Comparison of ENCODE assay signal across 20 mouse cellular contexts in genomic region chr14:122111681-122112080, GRCm38 (mm10). TPM values are rescaled to one million over a fixed set of nuclear protein-coding genes. Genes with fewer than 3 reads are reported as not detected.
DNase-seq lines count a peak whose midpoint lies in the region; ATAC-seq and TF ChIP-seq lines count a peak whose summit lies in the region.
"Had no signal": no experiment of that assay in that cellular context is flagged by ENCODE, and none has a peak within 500 bp of the region (broad histone marks: within the 10 kb centered on the region; RNA-seq: fewer than 3 reads in every experiment).

No protein-coding gene starts in this region.

- peak; percentile 47 for DNase-seq in CD4-positive, CD25-positive, alpha-beta regulatory T cell, adult 2 months (ENCODE audit: low read depth, low spot score)
- no peak for DNase-seq in layer of hippocampus, adult 2 months (ENCODE audit: low spot score in 2 of 2)
- DNase-seq in layer of hippocampus, postnatal 25 days (ENCODE audit: extremely low spot score in 1 of 2, low spot score in 1 of 2): no peak
- DNase-seq in B cell, adult 2 months: peak; percentile 18 to 21
- no peak for DNase-seq in adrenal gland, adult 2 months
- DNase-seq in forebrain, embryonic 11.5 days (ENCODE audit: low spot score): no peak
- DNase-seq: cerebellum, postnatal 14 days; heart, adult 18-20 months; heart, postnatal 10 days; kidney, adult 8-10 months; thymus, postnatal 25 days had no signal

- peak; percentile 75 for TF ChIP-seq CTCF in layer of hippocampus, adult 2 months (conservative IDR thresholded peaks at IDR 0.05)

- H3K4me2 ChIP-seq in forebrain, embryonic 11.5 days (ENCODE audit: low read depth, low read length, severe bottlenecking): no peak overlapping the region
- H3K4me2 ChIP-seq: forebrain, embryonic 12.5 days; hindbrain, embryonic 13.5 days; limb, embryonic 13.5 days; lung, embryonic 15.5 days; neural tube, embryonic 15.5 days had no signal

- no peak for ATAC-seq in CD4-positive, CD25-positive, alpha-beta regulatory T cell, adult 4 months
- ATAC-seq in common myeloid progenitor, adult 5-6 weeks (replicated peaks; ENCODE audit: low read depth, poor library complexity, severe bottlenecking): 0 out of 2 replicates have a peak, but pooled peaks have one; percentile 15
- no peak for ATAC-seq in forebrain, embryonic 11.5 days (replicated peaks; ENCODE audit: low FRiP score)

- H3K9ac ChIP-seq in forebrain, embryonic 11.5 days (ENCODE audit: low read length): no peak overlapping the region
- H3K9ac ChIP-seq: forebrain, embryonic 12.5 days; hindbrain, embryonic 13.5 days; limb, embryonic 13.5 days; lung, embryonic 15.5 days; neural tube, embryonic 15.5 days had no signal

- H3K27me3 ChIP-seq in forebrain, embryonic 11.5 days (ENCODE audit: control insufficient read depth, insufficient read depth, low read length): no peaks in the 10 kb centered on the region
- H3K27me3 ChIP-seq: forebrain, embryonic 12.5 days; hindbrain, embryonic 13.5 days; limb, embryonic 13.5 days; lung, embryonic 15.5 days; megakaryocyte, embryonic 14.5 days; neural tube, embryonic 15.5 days had no signal

- H3K9me3 ChIP-seq in forebrain, embryonic 11.5 days (ENCODE audit: control insufficient read depth, low read length): no peaks in the 10 kb centered on the region
- H3K9me3 ChIP-seq: forebrain, embryonic 12.5 days; G1E; hindbrain, embryonic 13.5 days; limb, embryonic 13.5 days; lung, embryonic 15.5 days; megakaryocyte, embryonic 14.5 days; neural tube, embryonic 15.5 days had no signal

- no peak overlapping the region for H3K27ac ChIP-seq in layer of hippocampus, adult 2 months
- H3K27ac ChIP-seq in forebrain, embryonic 11.5 days (ENCODE audit: low read depth, low read length): no peak overlapping the region
- H3K27ac ChIP-seq: forebrain, embryonic 12.5 days; hindbrain, embryonic 13.5 days; limb, embryonic 13.5 days; lung, embryonic 15.5 days; neural tube, embryonic 15.5 days had no signal

- peaks cover 3% of the 10 kb centered on the region; the same call in 1 of the 2 replicates for H3K4me1 ChIP-seq in forebrain, embryonic 11.5 days (replicated peaks; ENCODE audit: control insufficient read depth, insufficient read depth, low read length)

- H3K36me3 ChIP-seq in forebrain, embryonic 11.5 days (ENCODE audit: control insufficient read depth, insufficient read depth, low read length): no peaks in the 10 kb centered on the region
- H3K36me3 ChIP-seq: forebrain, embryonic 12.5 days; lung, embryonic 15.5 days had no signal

- WGBS in forebrain, embryonic 11.5 days: 96% methylated on average over 2 of the region's 2 CpGs

- H3K4me3 ChIP-seq in layer of hippocampus, adult 2 months: no peak overlapping the region
- H3K4me3 ChIP-seq in forebrain, embryonic 11.5 days (ENCODE audit: low read depth, low read length): no peak overlapping the region
- H3K4me3 ChIP-seq: forebrain, embryonic 12.5 days; hindbrain, embryonic 13.5 days; limb, embryonic 13.5 days; lung, embryonic 15.5 days; megakaryocyte, embryonic 14.5 days; neural tube, embryonic 15.5 days had no signal

RNA-seq across cellular contexts. Expression of gene Tm9sf2, which starts 4.8 kb away (rescaled TPM):
- 10 to 100 TPM; 48.3 to 70.6 TPM for polyA plus RNA-seq in CD4-positive, CD25-positive, alpha-beta regulatory T cell, adult 4 months (2017; shearing (Covaris generic))
- 100 to 1,000 TPM; 107 TPM for total RNA-seq in layer of hippocampus, adult 2 months (2021)
- 100 to 1,000 TPM in 1 of 2 experiments, 10 to 100 TPM in 1; 97.4 to 112 TPM for total RNA-seq in layer of hippocampus, postnatal 25 days (2021)
- total RNA-seq in common myeloid progenitor, adult 5-6 weeks (2017): 83.4 and 99.2 TPM in 2 replicates
- total RNA-seq in adrenal gland, adult 2 months (2021): 100 to 1,000 TPM; 142 to 153 TPM
- polyA plus RNA-seq in adrenal gland, adult 2 months (2012; rRNA removed): 558 and 638 TPM in 2 replicates
- 125 and 130 TPM in 2 replicates for polyA plus RNA-seq in forebrain, embryonic 11.5 days (2014; fragmentation: Nextera tagmentation; extraction: Ambion mirVana)

Comparison
In these comparisons a context has a peak if more than half of its experiments do, and no peak if none do; other contexts are left out.
1. DNase-seq: peak in CD4-positive, CD25-positive, alpha-beta regulatory T cell, adult 2 months (single experiment) and B cell, adult 2 months (2 of 2); none in layer of hippocampus, adult 2 months (0 of 2), layer of hippocampus, postnatal 25 days (0 of 2), adrenal gland, adult 2 months (single experiment) and forebrain, embryonic 11.5 days (single experiment).